Mouse (Mus musculus) CH12.LX (cell line): ENCODE results near the gene Slc15a2. TPM values are rescaled to one million over a fixed set of nuclear protein-coding genes. Genes with fewer than 3 reads are reported as not detected.

ENCODE experiments used
- DNase-seq: peaks from one replicate; pipeline ENCODE4 v3.0.0-alpha.2; 2013; ENCODE audit errors: extremely low read depth
- H3K27ac ChIP-seq: 2 replicates; pipeline ENCODE4 v1.5.1; 2012; ENCODE audit warnings: low read depth, mild to moderate bottlenecking, control low read depth, moderate library complexity; ENCODE audit not compliant: insufficient read depth
- H3K27me3 ChIP-seq: replicated peaks from 2 replicates; pipeline ENCODE3; 2012; ENCODE audit warnings: inconsistent platforms
- H3K36me3 ChIP-seq, 2 experiments: replicated peaks in 1 of 2; 2 replicates each; pipeline versions ENCODE3 to v1.6.1; 2012; ENCODE audit warnings: inconsistent platforms in 1 of 2, low read length in 1 of 2, mild to moderate bottlenecking in 1 of 2, mixed read lengths in 1 of 2, moderate library complexity in 1 of 2; ENCODE audit not compliant: control insufficient read depth in 1 of 2, insufficient read depth in 1 of 2
- H3K4me1 ChIP-seq, 2 experiments: 2 replicates each; pipeline ENCODE4 v1.6.1; 2012; ENCODE audit warnings: inconsistent platforms in 1 of 2, moderate library complexity in 1 of 2; ENCODE audit not compliant: insufficient read depth in 2 of 2, control insufficient read depth in 1 of 2
- H3K4me2 ChIP-seq: 2 replicates; pipeline ENCODE4 v1.6.1; 2012; ENCODE audit warnings: low read depth, mild to moderate bottlenecking, control low read depth; ENCODE audit not compliant: poor library complexity, insufficient read depth, severe bottlenecking
- H3K4me3 ChIP-seq, 3 experiments: fragments of 150-350 bp in 1 of 3; sonication (generic) in 1 of 3; replicated peaks in 1 of 3; 2 replicates each; pipeline versions ENCODE3 to v1.5.1; 2011 to 2012; ENCODE audit warnings: low read depth in 2 of 3, low read length in 2 of 3, mild to moderate bottlenecking in 2 of 3, moderate library complexity in 2 of 3, control low read depth in 1 of 3, improper control_type of control experiment in 1 of 3, inconsistent platforms in 1 of 3, mixed read lengths in 1 of 3; ENCODE audit not compliant: poor library complexity in 1 of 3
- H3K79me2 ChIP-seq: replicated peaks from 2 replicates; pipeline ENCODE4 v1.6.1; 2012; ENCODE audit warnings: mild to moderate bottlenecking, moderate library complexity; ENCODE audit not compliant: control insufficient read depth, poor library complexity, insufficient read depth, severe bottlenecking; ENCODE audit errors: extremely low read depth
- H3K9ac ChIP-seq: 2 replicates; pipeline ENCODE4 v1.6.1; 2012; ENCODE audit warnings: low read depth, mild to moderate bottlenecking, control low read depth, moderate library complexity; ENCODE audit not compliant: insufficient read depth
- H3K9me3 ChIP-seq: replicated peaks from 2 replicates; pipeline ENCODE3; 2012; ENCODE audit warnings: low read length, inconsistent platforms, mixed read lengths
- BHLHE40 ChIP-seq: IDR thresholded peaks from 2 replicates; pipeline ENCODE4 v1.6.1; 2011; ENCODE audit warnings: mild to moderate bottlenecking, low read depth, low read length, improper control_type of control experiment
- CHD1 ChIP-seq: IDR thresholded peaks from 2 replicates; pipeline ENCODE4 v1.6.1; 2012; ENCODE audit warnings: low read depth, low read length, improper control_type of control experiment, inconsistent platforms
- CTCF ChIP-seq, 2 experiments: IDR thresholded peaks in 1 of 2; conservative IDR thresholded peaks in 1 of 2; 2 replicates each; pipeline ENCODE4 v1.5.1; 2011 to 2012; ENCODE audit warnings: low read depth in 2 of 2, low read length in 2 of 2, improper control_type of control experiment in 1 of 2, inconsistent platforms in 1 of 2, mild to moderate bottlenecking in 1 of 2, moderate library complexity in 1 of 2
- EP300 ChIP-seq: IDR thresholded peaks from 2 replicates; pipeline ENCODE4 v1.6.1; 2011; ENCODE audit warnings: low read length, improper control_type of control experiment
- HCFC1 ChIP-seq: IDR thresholded peaks from 2 replicates; pipeline ENCODE4 v1.6.1; 2012; ENCODE audit warnings: low read depth, mild to moderate bottlenecking, inconsistent platforms, low read length, improper control_type of control experiment
- IRF4 ChIP-seq: IDR thresholded peaks from 2 replicates; pipeline ENCODE4 v1.6.1; 2014; ENCODE audit warnings: low read depth, mild to moderate bottlenecking, inconsistent platforms, low read length, improper control_type of control experiment
- JUN ChIP-seq: IDR thresholded peaks from 2 replicates; pipeline ENCODE4 v1.6.1; 2011; ENCODE audit warnings: low read depth, mild to moderate bottlenecking, low read length, improper control_type of control experiment, moderate library complexity; ENCODE audit not compliant: insufficient read depth
- JUND ChIP-seq: conservative IDR thresholded peaks from 2 replicates; pipeline ENCODE4 v1.6.1; 2011; ENCODE audit warnings: low read depth, low read length, improper control_type of control experiment
- MAFK ChIP-seq: IDR thresholded peaks from 2 replicates; pipeline ENCODE4 v1.6.1; 2011; ENCODE audit warnings: low read length, improper control_type of control experiment; ENCODE audit not compliant: insufficient replicate concordance
- MAX ChIP-seq: IDR thresholded peaks from 2 replicates; pipeline ENCODE4 v1.6.1; 2011; ENCODE audit warnings: low read length, improper control_type of control experiment
- MAZ ChIP-seq: IDR thresholded peaks from 2 replicates; pipeline ENCODE4 v1.6.1; 2012; ENCODE audit warnings: low read depth, mild to moderate bottlenecking, inconsistent platforms, low read length, improper control_type of control experiment, moderate library complexity
- MEF2A ChIP-seq: IDR thresholded peaks from 2 replicates; pipeline ENCODE4 v1.6.1; 2014; ENCODE audit warnings: low read depth, mild to moderate bottlenecking, inconsistent platforms, low read length, improper control_type of control experiment, borderline replicate concordance
- NELFE ChIP-seq: IDR thresholded peaks from 2 replicates; pipeline ENCODE4 v1.6.1; 2011; ENCODE audit warnings: low read depth, low read length, improper control_type of control experiment
- PAX5 ChIP-seq: IDR thresholded peaks from 2 replicates; pipeline ENCODE4 v1.6.1; 2012; ENCODE audit warnings: low read length, inconsistent platforms, mixed read lengths
- RCOR1 ChIP-seq: conservative IDR thresholded peaks from 2 replicates; pipeline ENCODE4 v1.6.1; 2012; ENCODE audit warnings: low read depth, mild to moderate bottlenecking, inconsistent platforms, low read length, improper control_type of control experiment
- SIN3A ChIP-seq: IDR thresholded peaks from 2 replicates; pipeline ENCODE4 v1.6.1; 2012; ENCODE audit warnings: low read length, improper control_type of control experiment, inconsistent platforms
- TBP ChIP-seq: conservative IDR thresholded peaks from 2 replicates; pipeline ENCODE4 v1.6.1; 2011; ENCODE audit warnings: low read depth, low read length, improper control_type of control experiment
- UBTF ChIP-seq: IDR thresholded peaks from 2 replicates; pipeline ENCODE4 v1.6.1; 2012; ENCODE audit warnings: low read depth, mild to moderate bottlenecking, inconsistent platforms, low read length, improper control_type of control experiment, moderate library complexity
- USF1 ChIP-seq: IDR thresholded peaks from 2 replicates; pipeline ENCODE4 v1.6.1; 2014; ENCODE audit warnings: low read depth, mild to moderate bottlenecking, inconsistent platforms, low read length, improper control_type of control experiment
- ZC3H11A ChIP-seq: IDR thresholded peaks from 2 replicates; pipeline ENCODE4 v1.6.1; 2012; ENCODE audit warnings: low read depth, mild to moderate bottlenecking, inconsistent platforms, low read length, improper control_type of control experiment
- ZMIZ1 ChIP-seq: IDR thresholded peaks from 2 replicates; pipeline ENCODE4 v1.6.1; 2012; ENCODE audit warnings: low read depth, mild to moderate bottlenecking, inconsistent platforms, low read length, improper control_type of control experiment
- ZNF384 ChIP-seq: IDR thresholded peaks from 2 replicates; pipeline ENCODE4 v1.6.1; 2012; ENCODE audit warnings: low read depth, low read length, improper control_type of control experiment, inconsistent platforms
- dilution Hi-C: fragments of 300-500 bp; cut with MboI; formaldehyde crosslinking; loops from 2 replicates; pipeline ENCODE4 v1.14.3; 2020; ENCODE audit warnings: low sequenced_read_pairs; ENCODE audit not compliant: extremely low pct_unique_long_range_greater_than_20kb, extremely low pct_ligation_motif_present
- in situ Hi-C: fragments of 300-500 bp; cut with MboI; formaldehyde crosslinking; loops from 3 replicates; pipeline ENCODE4 v1.14.3; 2019; ENCODE audit warnings: low sequenced_read_pairs, low pct_ligation_motif_present, low pct_unique_long_range_greater_than_20kb, mixed read lengths
- polyA plus RNA-seq: library from polyadenylated mRNA; unstranded; fragments of >175 nt; gene quantifications from 2 replicates; pipeline ENCODE4 v1.2.1, GENCODE M21; 2012; ENCODE audit warnings: low read depth; ENCODE audit not compliant: insufficient read length
- total RNA-seq, 2 experiments: library from RNA; depleted of rRNA; stranded (reverse); fragments of 300-350 nt in 1 of 2; fragments of >200 nt in 1 of 2; gene quantifications; 2 replicates each; pipeline ENCODE4 v1.2.3; 2012 to 2014

The Slc15a2 gene
- total and polyA plus RNA-seq, 3 experiments = 9.4 to 11.7 (median 11.4) TPM

DNA sequence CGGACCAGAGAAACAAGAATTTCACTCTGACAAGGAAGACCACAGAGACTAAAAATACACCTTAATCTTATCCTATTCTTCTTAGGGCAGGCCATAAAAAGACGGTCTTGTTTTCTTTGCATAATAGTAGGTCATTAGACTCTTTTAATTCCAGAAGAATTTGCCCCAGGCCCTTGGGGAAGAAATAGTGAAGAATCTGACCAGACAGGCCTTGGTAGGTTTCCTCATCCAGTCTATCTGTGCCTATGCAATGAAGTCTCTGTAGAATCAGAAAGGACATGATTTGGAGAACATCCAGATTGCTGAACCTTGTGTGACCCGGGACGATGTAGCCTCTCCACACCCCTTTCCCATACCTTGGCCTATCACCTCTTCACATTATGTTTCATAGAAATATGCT is 5.4 kb upstream of the Slc15a2 start:
- no peak overlapping the region for H3K9ac ChIP-seq
- H3K79me2 ChIP-seq = no peaks in the 10 kb centered on the region
- no peak overlapping the region for H3K27ac ChIP-seq
- peaks cover 2% of the 10 kb centered on the region for H3K9me3 ChIP-seq
- no peak overlapping the region for H3K4me3 ChIP-seq
- dilution Hi-C loops (no loop called here), in situ Hi-C loops (no loop called here)
- H3K4me2 ChIP-seq = no peak overlapping the region
- H3K4me1 ChIP-seq = peaks cover 11 to 16% of the 10 kb centered on the region in 2 experiments
- no peaks in the 10 kb centered on the region for H3K27me3 ChIP-seq
- no peak for DNase-seq
- no peak for TF ChIP-seq SIN3A
- TF ChIP-seq NELFE = no peak
- no peak for TF ChIP-seq TBP
- TF ChIP-seq EP300 = no peak
- TF ChIP-seq CHD1 = no peak
- TF ChIP-seq RCOR1 = no peak
- no peak for TF ChIP-seq IRF4
- no peak for TF ChIP-seq PAX5
- TF ChIP-seq BHLHE40 = no peak
- no peak for TF ChIP-seq HCFC1
- no peak for TF ChIP-seq MAFK
- TF ChIP-seq JUN = no peak
- no peak for TF ChIP-seq CTCF (conservative IDR thresholded peaks at IDR 0.05 in 1 of 2, IDR thresholded peaks at IDR 0.05 in 1 of 2; ENCODE audit: low read depth in 2 of 2, low read length in 2 of 2)
- TF ChIP-seq MAZ = no peak
- TF ChIP-seq, all 38 proteins: peak for 0
- no peaks in the 10 kb centered on the region for H3K36me3 ChIP-seq

DNA sequence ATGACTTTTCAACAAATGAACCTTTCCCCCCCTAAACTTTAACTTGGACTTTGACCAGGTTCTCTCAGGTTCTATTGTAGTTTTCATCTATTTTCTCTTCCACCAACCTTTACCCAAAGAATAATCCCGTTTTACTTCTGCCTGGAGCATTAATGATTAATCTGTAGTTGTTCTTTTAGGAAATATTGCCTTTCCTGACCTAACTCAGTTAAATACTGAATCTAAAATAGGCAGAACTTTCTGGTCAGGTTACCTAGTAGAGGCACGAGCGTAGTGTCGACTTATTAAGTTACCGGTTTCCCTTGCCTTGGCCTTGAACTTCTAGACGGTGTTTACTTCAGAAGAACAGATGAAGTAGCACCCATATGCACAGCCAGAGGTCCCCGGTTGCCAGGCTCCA is 1.7 kb upstream of the Slc15a2 start:
- dilution Hi-C loops = no loop called here
- Histone ChIP-seq H3K27me3 (no peaks in the 10 kb centered on the region), H3K4me3 (no peak overlapping the region), H3K4me1 (no peaks in the 10 kb centered on the region), H3K27ac (no peak overlapping the region)
- TF ChIP-seq ZMIZ1 (no peak), JUND (no peak)
- TF ChIP-seq, all 38 proteins: peak for 0
- Histone ChIP-seq H3K9me3 (peaks cover 2% of the 10 kb centered on the region), H3K9ac (no peak overlapping the region), H3K79me2 (no peaks in the 10 kb centered on the region), H3K36me3 (no peaks in the 10 kb centered on the region), H3K4me2 (no peak overlapping the region)
- in situ Hi-C loops = no loop called here
- no peak for DNase-seq

DNA sequence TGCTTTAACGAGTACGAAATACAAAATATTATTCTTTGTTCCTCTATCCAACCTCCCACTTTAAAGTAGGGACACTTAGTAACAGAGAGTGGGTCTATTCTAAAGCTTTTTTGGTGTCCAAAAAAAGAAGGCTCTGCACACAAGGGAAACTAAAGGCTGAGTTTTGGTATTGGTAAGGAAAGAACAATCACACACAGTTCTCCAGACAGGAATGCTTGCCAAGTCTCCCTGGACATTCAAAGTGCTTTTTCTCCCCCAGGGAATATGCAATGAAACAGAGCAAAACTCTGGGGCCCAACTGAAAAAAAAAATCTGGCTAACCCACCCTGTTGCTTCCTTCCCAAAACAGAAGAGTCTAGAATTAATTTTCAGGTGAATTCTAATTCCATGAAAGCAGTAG is 616 bp downstream of the Slc15a2 start:
- DNase-seq = no peak
- H3K4me3 ChIP-seq = no peak overlapping the region
- dilution Hi-C loops = no loop called here
- in situ Hi-C loops = no loop called here
- no peaks in the 10 kb centered on the region for H3K27me3 ChIP-seq
- no peak overlapping the region for H3K9ac ChIP-seq
- TF ChIP-seq MEF2A (no peak), JUND (no peak), UBTF (no peak), CTCF (conservative IDR thresholded peaks at IDR 0.05 in 1 of 2, IDR thresholded peaks at IDR 0.05 in 1 of 2; ENCODE audit: low read depth in 2 of 2, low read length in 2 of 2) (no peak), ZNF384 (no peak), MAX (no peak), ZC3H11A (no peak), NELFE (no peak), SIN3A (no peak), ZMIZ1 (no peak), USF1 (no peak), BHLHE40 (no peak), RCOR1 (no peak), CHD1 (no peak)
- no peaks in the 10 kb centered on the region for H3K4me1 ChIP-seq
- H3K27ac ChIP-seq = no peak overlapping the region
- no peaks in the 10 kb centered on the region for H3K9me3 ChIP-seq
- no peak overlapping the region for H3K4me2 ChIP-seq
- no peaks in the 10 kb centered on the region for H3K79me2 ChIP-seq
- H3K36me3 ChIP-seq = no peaks in the 10 kb centered on the region
